Mouse (Mus musculus) midbrain, postnatal 0 days (tissue): ENCODE results near the gene Ddx6. TPM values are rescaled to one million over a fixed set of nuclear protein-coding genes. Genes with fewer than 3 reads are reported as not detected.
"Not testable (repeated sequence)": the region's sequence is repeated elsewhere in the genome, so short reads cannot be mapped to it uniquely, and the experiment has no call there.

Experiments used
- ATAC-seq: fragments of 200-750 bp; cut with Nextera tagmentation; 2 replicates; pipeline ENCODE4 v1.8.0; 2017; ENCODE audit warnings: moderate number of reproducible peaks, mild to moderate bottlenecking, moderate TSS enrichment, moderate library complexity; ENCODE audit not compliant: low FRiP score
- DNase-seq: peaks from one replicate; pipeline ENCODE4 v3.0.0-alpha.2; 2015; ENCODE audit warnings: low spot score
- H3K27ac ChIP-seq: fragments of 300-500 bp; sonication (generic); 2 replicates; pipeline ENCODE4 v1.5.1; 2014; ENCODE audit warnings: low read depth, mild to moderate bottlenecking, low read length, mixed read lengths
- H3K27me3 ChIP-seq: fragments of 300-500 bp; sonication (generic); 2 replicates; pipeline ENCODE4 v1.6.1; 2014; ENCODE audit warnings: low read length, control low read depth, mixed read lengths; ENCODE audit not compliant: insufficient read depth
- H3K36me3 ChIP-seq: fragments of 300-500 bp; sonication (generic); 2 replicates; pipeline ENCODE4 v1.6.1; 2014; ENCODE audit warnings: low read length, control low read depth, mixed read lengths; ENCODE audit not compliant: insufficient read depth
- H3K4me1 ChIP-seq: fragments of 300-500 bp; sonication (generic); 2 replicates; pipeline ENCODE4 v1.6.1; 2014; ENCODE audit warnings: mild to moderate bottlenecking, control low read depth, antibody characterized with exemption, low read length, mixed read lengths; ENCODE audit not compliant: insufficient read depth
- H3K4me2 ChIP-seq: fragments of 300-500 bp; sonication (generic); 2 replicates; pipeline ENCODE4 v1.6.1; 2014; ENCODE audit warnings: low read depth, mild to moderate bottlenecking, low read length, mixed read lengths; ENCODE audit not compliant: poor library complexity, severe bottlenecking
- H3K4me3 ChIP-seq: fragments of 300-500 bp; sonication (generic); 2 replicates; pipeline ENCODE4 v1.5.1; 2014; ENCODE audit warnings: low read depth, mild to moderate bottlenecking, low read length, moderate library complexity
- H3K9ac ChIP-seq: fragments of 300-500 bp; sonication (generic); replicated peaks from 2 replicates; pipeline ENCODE4 v1.6.1; 2014; ENCODE audit warnings: mild to moderate bottlenecking, low read length, moderate library complexity, mixed read lengths; ENCODE audit not compliant: poor library complexity, severe bottlenecking
- H3K9me3 ChIP-seq: fragments of 300-500 bp; sonication (generic); 2 replicates; pipeline ENCODE4 v1.6.1; 2016; ENCODE audit warnings: low read length, control low read depth
- CTCF ChIP-seq: IDR thresholded peaks from 2 replicates; pipeline ENCODE4 v1.5.1; 2016; ENCODE audit warnings: antibody characterized with exemption, mild to moderate bottlenecking
- WGBS: fragments of 180-500 bp; shearing (Covaris S2); extraction: QIAGEN DNeasy Blood & Tissue Kit; methylation state at CpG from one replicate; pipeline ENCODE4 v1.1.7; 2014; 5-methylcytosine and 5-hydroxymethylcytosine counted together
- polyA plus RNA-seq: library from polyadenylated mRNA; unstranded; fragments of >200 nt; fragmentation: Nextera tagmentation; extraction: Ambion mirVana; gene quantifications from 2 replicates; pipeline ENCODE4 v1.2.1, GENCODE M21; 2015
- total RNA-seq: library from RNA; depleted of rRNA; stranded (reverse); fragments of >200 nt; gene quantifications from 2 replicates; pipeline ENCODE4 v1.2.3, GENCODE M21; 2014

The Ddx6 gene
- total and polyA plus RNA-seq, 2 experiments from 2014 or later: 19.9 to 68.6 TPM

- Histone ChIP-seq H3K9me3 (no peaks in the 10 kb centered on the region), H3K4me2 (no peak overlapping the region), H3K4me1 (no peaks in the 10 kb centered on the region), H3K9ac (no peak overlapping the region), H3K27ac (no peak overlapping the region), H3K4me3 (no peak overlapping the region), H3K36me3 (peaks cover 36% of the 10 kb centered on the region), H3K27me3 (no peaks in the 10 kb centered on the region)
- peak; percentile 57 for DNase-seq
- TF ChIP-seq CTCF: no peak
- WGBS: 50% methylated on average over 3 of the region's 3 CpGs
- no peak for ATAC-seq
These were observed 16.4 kb downstream of the Ddx6 start for GRCm38 (mm10) chr9:44621114-44621513.

- peaks cover 32% of the 10 kb centered on the region for H3K36me3 ChIP-seq
These were observed 19.7 kb downstream of the Ddx6 start for GRCm38 (mm10) chr9:44624390-44624789.

GRCm38 (mm10) chr9:44626268-44626667 lies 21.6 kb downstream of the Ddx6 start:
- Histone ChIP-seq H3K36me3 (peaks cover 41% of the 10 kb centered on the region), H3K4me1 (no peaks in the 10 kb centered on the region), H3K27ac (no peak overlapping the region), H3K4me3 (no peak overlapping the region), H3K9ac (no peak overlapping the region), H3K27me3 (no peaks in the 10 kb centered on the region), H3K4me2 (no peak overlapping the region), H3K9me3 (no peaks in the 10 kb centered on the region)
- ATAC-seq: no peak
- WGBS: 91% methylated on average over 5 of the region's 5 CpGs
- no peak for TF ChIP-seq CTCF
- no peak for DNase-seq

More at GRCm38 (mm10) chr9:44624390-44624789, 19.7 kb downstream of the Ddx6 start:
- Histone ChIP-seq H3K4me2 (no peak overlapping the region), H3K27me3 (no peaks in the 10 kb centered on the region), H3K4me1 (no peaks in the 10 kb centered on the region), H3K9ac (no peak overlapping the region), H3K27ac (no peak overlapping the region), H3K4me3 (no peak overlapping the region), H3K9me3 (no peaks in the 10 kb centered on the region)
- no peak for TF ChIP-seq CTCF
- DNase-seq: no peak
- ATAC-seq: no peak
- WGBS: 86% methylated on average over 5 of the region's 5 CpGs

GRCm38 (mm10) chr9:44637551-44638169 lies 33.0 kb downstream of the Ddx6 start:
- Histone ChIP-seq H3K36me3 (peaks cover 32% of the 10 kb centered on the region), H3K4me2 (no peak overlapping the region), H3K9me3 (no peaks in the 10 kb centered on the region), H3K4me1 (no peaks in the 10 kb centered on the region), H3K9ac (no peak overlapping the region), H3K4me3 (no peak overlapping the region), H3K27me3 (no peaks in the 10 kb centered on the region), H3K27ac (no peak overlapping the region)
- peak; percentile 75 for DNase-seq
- 51% methylated on average over 15 of the region's 15 CpGs for WGBS
- TF ChIP-seq CTCF: peak; percentile 36
- ATAC-seq: no peak

GRCm38 (mm10) chr9:44638726-44639125 lies 34.0 kb downstream of the Ddx6 start:
- H3K9me3 ChIP-seq, H3K27me3 ChIP-seq, H3K9ac ChIP-seq, H3K4me3 ChIP-seq, ATAC-seq, H3K4me1 ChIP-seq, H3K4me2 ChIP-seq, DNase-seq, H3K27ac ChIP-seq: not testable (repeated sequence)
- 92% methylated on average over 9 of the region's 9 CpGs for WGBS
- H3K36me3 ChIP-seq: peaks cover 23% of the 10 kb centered on the region

GRCm38 (mm10) chr9:44640028-44640427 lies 35.3 kb downstream of the Ddx6 start:
- not testable (repeated sequence) for DNase-seq, H3K4me1 ChIP-seq, H3K27ac ChIP-seq, H3K9me3 ChIP-seq, H3K27me3 ChIP-seq, H3K9ac ChIP-seq, ATAC-seq, H3K4me3 ChIP-seq, H3K4me2 ChIP-seq
- peaks cover 13% of the 10 kb centered on the region for H3K36me3 ChIP-seq
- WGBS: 76% methylated on average over 1 of the region's 1 CpGs
